Comparison of ENCODE assay signal across 18 mouse cellular contexts in the genomic region with DNA sequence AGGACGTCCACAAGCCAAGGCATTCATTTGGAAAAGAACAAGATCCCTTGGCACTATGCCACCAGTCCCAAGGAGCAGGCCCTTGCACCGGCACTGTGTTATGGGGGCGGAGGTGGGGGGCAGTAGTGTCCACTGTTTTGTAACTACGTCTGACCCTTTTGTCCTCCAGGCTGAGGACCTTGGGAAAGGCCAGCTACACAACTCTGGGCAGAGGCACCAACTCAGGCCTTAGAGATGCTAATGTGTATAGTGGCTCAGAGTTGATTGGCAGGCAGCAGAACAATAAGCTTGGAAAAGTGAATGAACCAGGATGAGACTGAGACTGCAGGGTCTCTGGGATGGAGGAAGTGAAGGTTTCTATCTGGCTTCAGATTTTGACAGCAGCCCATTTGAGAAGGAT.
DNase-seq lines count a peak whose midpoint lies in the region; ATAC-seq and TF ChIP-seq lines count a peak whose summit lies in the region.
"Had no signal": no experiment of that assay in that cellular context is flagged by ENCODE, and none has a peak within 500 bp of the region (broad histone marks: within the 10 kb centered on the region; RNA-seq: fewer than 3 reads in every experiment).

No protein-coding gene starts in this region.

- no peak overlapping the region for H3K4me3 ChIP-seq in forebrain, embryonic 16.5 days (replicated peaks; ENCODE audit: low read length)
- H3K4me3 ChIP-seq in midbrain, embryonic 11.5 days (ENCODE audit: low read depth, low read length) = no peak overlapping the region
- H3K4me3 ChIP-seq: embryonic facial prominence, embryonic 12.5 days; heart, embryonic 15.5 days; layer of hippocampus, adult 2 months; liver, embryonic 15.5 days; neural tube, embryonic 12.5 days had no signal

- no peak overlapping the region for H3K27ac ChIP-seq in forebrain, embryonic 16.5 days (ENCODE audit: low read length)
- H3K27ac ChIP-seq in midbrain, embryonic 11.5 days (ENCODE audit: low read depth, low read length) = peak overlapping the region; percentile 73
- H3K27ac ChIP-seq: embryonic facial prominence, embryonic 12.5 days; heart, embryonic 15.5 days; layer of hippocampus, adult 2 months; liver, embryonic 15.5 days; neural tube, embryonic 12.5 days had no signal

- H3K4me2 ChIP-seq in forebrain, embryonic 16.5 days (ENCODE audit: low read length) = no peak overlapping the region
- no peak overlapping the region for H3K4me2 ChIP-seq in midbrain, embryonic 11.5 days
- H3K4me2 ChIP-seq: embryonic facial prominence, embryonic 12.5 days; heart, embryonic 15.5 days; liver, embryonic 15.5 days; neural tube, embryonic 12.5 days had no signal

- TF ChIP-seq CTCF in brain, embryonic 14.5 days (IDR thresholded peaks at IDR 0.05; ENCODE audit: borderline replicate concordance, extremely low read depth, insufficient read depth, insufficient read length) = no peak

- peak; percentile 65 for ATAC-seq in forebrain, embryonic 16.5 days
- peak; percentile 90 for ATAC-seq in midbrain, embryonic 11.5 days (ENCODE audit: low FRiP score)

- peaks cover 3% of the 10 kb centered on the region for H3K27me3 ChIP-seq in forebrain, embryonic 16.5 days (replicated peaks; ENCODE audit: control insufficient read depth, insufficient read depth, low read length)
- no peaks in the 10 kb centered on the region for H3K27me3 ChIP-seq in midbrain, embryonic 11.5 days (ENCODE audit: control insufficient read depth, insufficient read depth, low read length)
- H3K27me3 ChIP-seq: liver, embryonic 15.5 days had no signal

- 7% methylated on average over 4 of the region's 4 CpGs for WGBS in forebrain, embryonic 16.5 days
- WGBS in midbrain, embryonic 11.5 days = 19% methylated on average over 4 of the region's 4 CpGs

- no peaks in the 10 kb centered on the region for H3K36me3 ChIP-seq in forebrain, embryonic 16.5 days (ENCODE audit: control insufficient read depth, insufficient read depth)
- H3K36me3 ChIP-seq in midbrain, embryonic 11.5 days (ENCODE audit: control insufficient read depth, insufficient read depth, low read length) = no peaks in the 10 kb centered on the region
- H3K36me3 ChIP-seq: embryonic facial prominence, embryonic 12.5 days; heart, embryonic 15.5 days; liver, embryonic 15.5 days; neural tube, embryonic 12.5 days had no signal

- H3K9me3 ChIP-seq in forebrain, embryonic 16.5 days (ENCODE audit: control insufficient read depth, low read length) = peaks cover 2% of the 10 kb centered on the region; the same call in 1 of the 2 replicates
- H3K9me3 ChIP-seq in midbrain, embryonic 11.5 days (ENCODE audit: control insufficient read depth, low read length) = no peaks in the 10 kb centered on the region; the same call in 1 of the 2 replicates
- H3K9me3 ChIP-seq: embryonic facial prominence, embryonic 12.5 days; heart, embryonic 15.5 days; liver, embryonic 15.5 days had no signal

- no peak for TF ChIP-seq POLR2A in brain, embryonic 14.5 days (IDR thresholded peaks at IDR 0.05; ENCODE audit: borderline replicate concordance, extremely low read depth, insufficient read depth, insufficient read length, poor library complexity, severe bottlenecking)

- DNase-seq in cerebellum, postnatal 10 days = peak; percentile 37 to 44
- DNase-seq in cerebellum, adult 11 months = no peak
- peak; percentile 81 for DNase-seq in brain, embryonic 14.5 days (ENCODE audit: low read depth)
- DNase-seq in midbrain, embryonic 11.5 days (ENCODE audit: low spot score, missing footprints) = peak; percentile 90
- no peak for DNase-seq in frontal cortex, postnatal 25 days (ENCODE audit: low spot score in 2 of 2)
- DNase-seq in MN1 (ENCODE audit: low spot score) = no peak
- DNase-seq in adrenal gland, postnatal 4 days (ENCODE audit: low spot score in 2 of 2) = no peak
- DNase-seq: adrenal gland, postnatal 36 days; cerebellum, adult 11-12 months; kidney, adult 11 months; right cerebral cortex, adult 18-20 months; thymus, adult 18-20 months had no signal

- no peak overlapping the region for H3K9ac ChIP-seq in forebrain, embryonic 16.5 days (replicated peaks; ENCODE audit: low read depth, low read length)
- H3K9ac ChIP-seq in midbrain, embryonic 11.5 days (ENCODE audit: low read length) = no peak overlapping the region
- H3K9ac ChIP-seq: embryonic facial prominence, embryonic 12.5 days; heart, embryonic 15.5 days; liver, embryonic 15.5 days; neural tube, embryonic 12.5 days had no signal

- H3K4me1 ChIP-seq in forebrain, embryonic 16.5 days (replicated peaks; ENCODE audit: control insufficient read depth, insufficient read depth, low read length) = peaks cover 14% of the 10 kb centered on the region
- H3K4me1 ChIP-seq in midbrain, embryonic 11.5 days (ENCODE audit: control insufficient read depth, insufficient read depth, low read length) = peaks cover 22% of the 10 kb centered on the region
- H3K4me1 ChIP-seq: embryonic facial prominence, embryonic 12.5 days; heart, embryonic 15.5 days; liver, embryonic 15.5 days had no signal

Comparison
In these comparisons a context has a peak if more than half of its experiments do, and no peak if none do; other contexts are left out.
1. DNase-seq: peak in cerebellum, postnatal 10 days (2 of 2), brain, embryonic 14.5 days (single experiment) and midbrain, embryonic 11.5 days (single experiment); none in cerebellum, adult 11 months (single experiment), frontal cortex, postnatal 25 days (0 of 2), MN1 (single experiment) and adrenal gland, postnatal 4 days (0 of 2).